In the genomic region with DNA sequence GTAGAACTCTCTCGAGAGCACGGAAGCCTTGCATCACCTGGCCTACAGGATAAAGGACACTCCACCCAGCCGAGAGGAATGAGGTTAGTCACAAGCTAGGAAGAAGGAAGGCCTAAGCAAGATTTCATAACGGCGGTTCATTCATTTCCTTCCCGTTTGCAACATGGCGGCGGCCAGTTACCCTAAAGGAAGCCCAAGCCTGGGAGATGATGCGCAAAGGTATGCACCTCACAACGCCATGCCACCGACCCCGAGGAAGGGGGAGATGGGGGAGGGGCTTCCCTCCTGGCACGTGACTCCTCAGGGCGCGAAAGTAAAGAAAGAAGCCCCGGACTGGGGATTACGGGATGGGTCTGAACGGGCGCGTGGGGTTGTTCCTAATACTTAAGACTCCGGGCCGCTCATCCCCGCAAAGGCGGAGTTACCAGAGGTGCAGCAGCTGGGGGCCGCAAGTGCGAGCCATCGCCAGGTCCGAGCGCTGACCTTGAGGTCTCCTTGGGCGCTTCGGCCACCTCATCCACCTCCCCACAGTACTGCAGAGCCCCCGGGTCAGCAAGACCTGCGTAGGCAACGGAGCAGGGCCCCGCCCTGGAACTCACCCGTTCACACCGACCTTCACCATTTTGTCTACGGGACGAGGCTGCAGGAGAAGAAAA, we compare ENCODE assay signal across 8 mouse cellular contexts. TPM values are rescaled to one million over a fixed set of nuclear protein-coding genes. Genes with fewer than 3 reads are reported as not detected.
DNase-seq lines count a peak whose midpoint lies in the region; ATAC-seq lines count a peak whose summit lies in the region.

No protein-coding gene starts in this region.

- H3K36me3 ChIP-seq in embryonic facial prominence, embryonic 11.5 days (replicated peaks; ENCODE audit: control insufficient read depth, insufficient read depth, low read depth, low read length) = peaks cover 14% of the 10 kb centered on the region
- H3K36me3 ChIP-seq in heart, embryonic 12.5 days = peaks cover 62% of the 10 kb centered on the region
- peaks cover 57% of the 10 kb centered on the region for H3K36me3 ChIP-seq in kidney, embryonic 16.5 days (ENCODE audit: insufficient read depth, low read length)
- H3K36me3 ChIP-seq in lung, embryonic 15.5 days = peaks cover 50% of the 10 kb centered on the region
- peaks cover 50% of the 10 kb centered on the region for H3K36me3 ChIP-seq in neural tube, embryonic 15.5 days

- peak overlapping the region; percentile 98 for H3K9ac ChIP-seq in embryonic facial prominence, embryonic 11.5 days (replicated peaks; ENCODE audit: low read length)
- H3K9ac ChIP-seq in heart, embryonic 12.5 days = peak overlapping the region; percentile 98
- H3K9ac ChIP-seq in kidney, embryonic 16.5 days (replicated peaks; ENCODE audit: low read length) = peak overlapping the region; percentile 96
- peak overlapping the region; percentile 73 for H3K9ac ChIP-seq in lung, embryonic 15.5 days
- H3K9ac ChIP-seq in neural tube, embryonic 15.5 days (replicated peaks) = peak overlapping the region; percentile 96

- no peaks in the 10 kb centered on the region for H3K27me3 ChIP-seq in embryonic facial prominence, embryonic 11.5 days (ENCODE audit: control insufficient read depth, insufficient read depth, low read length)
- H3K27me3 ChIP-seq in heart, embryonic 12.5 days (replicated peaks) = no peaks in the 10 kb centered on the region
- no peaks in the 10 kb centered on the region for H3K27me3 ChIP-seq in kidney, embryonic 16.5 days (ENCODE audit: insufficient read depth, low read length)
- no peaks in the 10 kb centered on the region for H3K27me3 ChIP-seq in lung, embryonic 15.5 days
- no peaks in the 10 kb centered on the region for H3K27me3 ChIP-seq in neural tube, embryonic 15.5 days (replicated peaks)

- H3K27ac ChIP-seq in embryonic facial prominence, embryonic 11.5 days (replicated peaks; ENCODE audit: low read depth, low read length) = peak overlapping the region; percentile 87
- H3K27ac ChIP-seq in heart, embryonic 12.5 days (ENCODE audit: poor library complexity, severe bottlenecking) = peak overlapping the region; percentile 99
- peak overlapping the region; percentile 95 for H3K27ac ChIP-seq in kidney, embryonic 16.5 days (ENCODE audit: low read length)
- H3K27ac ChIP-seq in lung, embryonic 15.5 days = peak overlapping the region; percentile 89
- peak overlapping the region; percentile 95 for H3K27ac ChIP-seq in neural tube, embryonic 15.5 days (replicated peaks)

- peak; percentile 83 for DNase-seq in CD4-positive helper T cell, adult 2 months (ENCODE audit: low read depth, low spot score)
- peak; percentile 59 for DNase-seq in adipocyte (ENCODE audit: low spot score)
- peak; percentile 89 for DNase-seq in embryonic facial prominence, embryonic 11.5 days (ENCODE audit: low spot score)
- DNase-seq in urinary bladder, postnatal 25 days (ENCODE audit: low spot score) = peak; percentile 58

- H3K4me1 ChIP-seq in embryonic facial prominence, embryonic 11.5 days (ENCODE audit: control insufficient read depth, insufficient read depth, low read length) = peaks cover 13% of the 10 kb centered on the region
- H3K4me1 ChIP-seq in heart, embryonic 12.5 days (replicated peaks) = peaks cover 53% of the 10 kb centered on the region
- H3K4me1 ChIP-seq in kidney, embryonic 16.5 days (ENCODE audit: insufficient read depth, low read length) = peaks cover 47% of the 10 kb centered on the region
- H3K4me1 ChIP-seq in lung, embryonic 15.5 days = peaks cover 49% of the 10 kb centered on the region
- H3K4me1 ChIP-seq in neural tube, embryonic 15.5 days = peaks cover 50% of the 10 kb centered on the region

- H3K9me3 ChIP-seq in embryonic facial prominence, embryonic 11.5 days (replicated peaks; ENCODE audit: control insufficient read depth, low read length) = no peaks in the 10 kb centered on the region
- H3K9me3 ChIP-seq in heart, embryonic 12.5 days (replicated peaks) = no peaks in the 10 kb centered on the region
- no peaks in the 10 kb centered on the region for H3K9me3 ChIP-seq in kidney, embryonic 16.5 days (ENCODE audit: low read length)
- H3K9me3 ChIP-seq in lung, embryonic 15.5 days = no peaks in the 10 kb centered on the region
- no peaks in the 10 kb centered on the region for H3K9me3 ChIP-seq in neural tube, embryonic 15.5 days (replicated peaks)

- under 1% methylated on average over 39 of the region's 39 CpGs for WGBS in embryonic facial prominence, embryonic 11.5 days
- under 1% methylated on average over 39 of the region's 39 CpGs for WGBS in heart, embryonic 12.5 days
- under 1% methylated on average over 39 of the region's 39 CpGs for WGBS in kidney, embryonic 16.5 days
- WGBS in lung, embryonic 15.5 days = 0% methylated on average over 39 of the region's 39 CpGs
- WGBS in neural tube, embryonic 15.5 days = under 1% methylated on average over 39 of the region's 39 CpGs

- H3K4me2 ChIP-seq in embryonic facial prominence, embryonic 11.5 days (ENCODE audit: low read depth, low read length) = peak overlapping the region; percentile 83
- H3K4me2 ChIP-seq in heart, embryonic 12.5 days = peak overlapping the region; percentile 90
- H3K4me2 ChIP-seq in kidney, embryonic 16.5 days (replicated peaks; ENCODE audit: low read depth, low read length) = peak overlapping the region; percentile 80
- peak overlapping the region; percentile 90 for H3K4me2 ChIP-seq in lung, embryonic 15.5 days
- peak overlapping the region; percentile 91 for H3K4me2 ChIP-seq in neural tube, embryonic 15.5 days

- ATAC-seq in embryonic facial prominence, embryonic 11.5 days (replicated peaks; ENCODE audit: insufficient number of reproducible peaks, low FRiP score, low TSS enrichment, low read depth) = peak; percentile 14
- peak; percentile 12 for ATAC-seq in heart, embryonic 12.5 days (ENCODE audit: insufficient number of reproducible peaks, low FRiP score)
- ATAC-seq in kidney, embryonic 16.5 days (ENCODE audit: low FRiP score, low TSS enrichment) = peak; percentile 31
- peak; percentile 14; the same call in 1 of the 2 replicates for ATAC-seq in lung, embryonic 15.5 days (ENCODE audit: borderline replicate concordance, extremely low read depth, low FRiP score, low TSS enrichment)
- ATAC-seq in neural tube, embryonic 15.5 days (ENCODE audit: low FRiP score) = peak; percentile 56

- peak overlapping the region; percentile 90 for H3K4me3 ChIP-seq in embryonic facial prominence, embryonic 11.5 days (ENCODE audit: low read depth, low read length)
- peak overlapping the region; percentile 84 for H3K4me3 ChIP-seq in heart, embryonic 12.5 days
- H3K4me3 ChIP-seq in kidney, embryonic 16.5 days (ENCODE audit: low read length) = peak overlapping the region; percentile 93
- H3K4me3 ChIP-seq in lung, embryonic 15.5 days = peak overlapping the region; percentile 83
- H3K4me3 ChIP-seq in neural tube, embryonic 15.5 days (replicated peaks) = peak overlapping the region; percentile 80

RNA-seq across cellular contexts. Expression of a gene that starts 1.5 kb away (rescaled TPM):
- 2,314 and 2,539 TPM in 2 replicates for polyA plus RNA-seq in embryonic facial prominence, embryonic 11.5 days (2014; fragmentation: Nextera tagmentation; extraction: Ambion mirVana)
- 4,345 and 4,378 TPM in 2 replicates for polyA plus RNA-seq in heart, embryonic 12.5 days (2016; fragmentation: Nextera tagmentation; extraction: Ambion mirVana)
- 2,036 and 2,102 TPM in 2 replicates for polyA plus RNA-seq in kidney, embryonic 16.5 days (2015; fragmentation: Nextera tagmentation; extraction: Ambion mirVana)
- 1,765 and 1,844 TPM in 2 replicates for polyA plus RNA-seq in lung, embryonic 15.5 days (2015; fragmentation: Nextera tagmentation; extraction: Ambion mirVana)
- polyA plus RNA-seq in neural tube, embryonic 15.5 days (2015; fragmentation: Nextera tagmentation; extraction: Ambion mirVana) = 1,563 and 1,690 TPM in 2 replicates

RNA-seq across cellular contexts. Expression of a gene that starts 19.8 kb away (rescaled TPM):
- 7.0 and 10.3 TPM in 2 replicates for polyA plus RNA-seq in embryonic facial prominence, embryonic 11.5 days (2014; fragmentation: Nextera tagmentation; extraction: Ambion mirVana)
- 11.3 and 11.8 TPM in 2 replicates for polyA plus RNA-seq in heart, embryonic 12.5 days (2016; fragmentation: Nextera tagmentation; extraction: Ambion mirVana)
- 7.9 and 8.7 TPM in 2 replicates for polyA plus RNA-seq in kidney, embryonic 16.5 days (2015; fragmentation: Nextera tagmentation; extraction: Ambion mirVana)
- polyA plus RNA-seq in lung, embryonic 15.5 days (2015; fragmentation: Nextera tagmentation; extraction: Ambion mirVana) = 5.7 and 6.8 TPM in 2 replicates
- 20.1 and 24.6 TPM in 2 replicates for polyA plus RNA-seq in neural tube, embryonic 15.5 days (2015; fragmentation: Nextera tagmentation; extraction: Ambion mirVana)

RNA-seq across cellular contexts. Expression of a gene that starts 26.7 kb away (rescaled TPM):
- 135 and 136 TPM in 2 replicates for polyA plus RNA-seq in embryonic facial prominence, embryonic 11.5 days (2014; fragmentation: Nextera tagmentation; extraction: Ambion mirVana)
- 99.0 and 112 TPM in 2 replicates for polyA plus RNA-seq in heart, embryonic 12.5 days (2016; fragmentation: Nextera tagmentation; extraction: Ambion mirVana)
- 151 and 163 TPM in 2 replicates for polyA plus RNA-seq in kidney, embryonic 16.5 days (2015; fragmentation: Nextera tagmentation; extraction: Ambion mirVana)
- 136 and 139 TPM in 2 replicates for polyA plus RNA-seq in lung, embryonic 15.5 days (2015; fragmentation: Nextera tagmentation; extraction: Ambion mirVana)
- polyA plus RNA-seq in neural tube, embryonic 15.5 days (2015; fragmentation: Nextera tagmentation; extraction: Ambion mirVana) = 38.2 and 56.6 TPM in 2 replicates

RNA-seq across cellular contexts. Expression of a gene that starts 26.8 kb away (rescaled TPM):
- 205 and 217 TPM in 2 replicates for polyA plus RNA-seq in embryonic facial prominence, embryonic 11.5 days (2014; fragmentation: Nextera tagmentation; extraction: Ambion mirVana)
- polyA plus RNA-seq in heart, embryonic 12.5 days (2016; fragmentation: Nextera tagmentation; extraction: Ambion mirVana) = 217 and 218 TPM in 2 replicates
- 213 and 228 TPM in 2 replicates for polyA plus RNA-seq in kidney, embryonic 16.5 days (2015; fragmentation: Nextera tagmentation; extraction: Ambion mirVana)
- 208 and 224 TPM in 2 replicates for polyA plus RNA-seq in lung, embryonic 15.5 days (2015; fragmentation: Nextera tagmentation; extraction: Ambion mirVana)
- polyA plus RNA-seq in neural tube, embryonic 15.5 days (2015; fragmentation: Nextera tagmentation; extraction: Ambion mirVana) = 156 and 167 TPM in 2 replicates

RNA-seq across cellular contexts. Expression of a gene that starts 33.1 kb away (rescaled TPM):
- 66.3 and 69.8 TPM in 2 replicates for polyA plus RNA-seq in embryonic facial prominence, embryonic 11.5 days (2014; fragmentation: Nextera tagmentation; extraction: Ambion mirVana)
- polyA plus RNA-seq in heart, embryonic 12.5 days (2016; fragmentation: Nextera tagmentation; extraction: Ambion mirVana) = 55.0 and 56.2 TPM in 2 replicates
- 68.6 and 69.3 TPM in 2 replicates for polyA plus RNA-seq in kidney, embryonic 16.5 days (2015; fragmentation: Nextera tagmentation; extraction: Ambion mirVana)
- polyA plus RNA-seq in lung, embryonic 15.5 days (2015; fragmentation: Nextera tagmentation; extraction: Ambion mirVana) = 56.5 and 58.8 TPM in 2 replicates
- 47.8 and 58.0 TPM in 2 replicates for polyA plus RNA-seq in neural tube, embryonic 15.5 days (2015; fragmentation: Nextera tagmentation; extraction: Ambion mirVana)

Comparison
In these comparisons a context has a peak if more than half of its experiments do, and no peak if none do; other contexts are left out.
1. Peak in every context shown above with its lines: DNase-seq, ATAC-seq, H3K4me3 ChIP-seq and H3K27ac ChIP-seq.